Mouse (Mus musculus) Muller cell, postnatal 12 days (primary cell): ENCODE data around the gene Gm6890.
"Not testable (repeated sequence)": the region's sequence is repeated elsewhere in the genome, so short reads cannot be mapped to it uniquely, and the experiment has no call there.

ENCODE experiments used
- DNase-seq: peaks from one replicate; pipeline ENCODE4 v3.0.0-alpha.2; 2015; ENCODE audit errors: inconsistent ontology term

Gene Gm6890

DNA sequence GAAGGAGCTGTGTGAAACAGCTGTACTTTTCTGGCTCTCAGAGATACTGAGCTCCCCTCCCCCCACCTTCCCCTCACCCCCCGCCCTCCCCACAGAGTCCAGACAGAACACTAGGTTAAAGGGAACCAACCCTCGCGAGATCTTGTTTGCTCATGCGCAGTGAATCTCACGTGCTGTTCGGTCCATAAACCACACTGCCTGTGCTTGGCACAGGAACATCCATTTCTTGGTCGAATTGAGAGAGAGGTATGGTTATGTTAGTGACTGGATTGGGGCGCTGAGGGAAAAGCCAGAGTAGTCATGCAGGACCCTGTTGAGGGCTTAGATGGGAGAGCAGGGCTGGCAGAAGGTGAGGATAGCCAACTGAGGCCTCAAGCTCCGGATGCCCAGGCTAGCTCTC, at the start of gene Gm6890:
Gm6890 (plus strand) TSS at position 301 of the 400 bp plus-strand sequence.
- not testable (repeated sequence) for DNase-seq

DNA sequence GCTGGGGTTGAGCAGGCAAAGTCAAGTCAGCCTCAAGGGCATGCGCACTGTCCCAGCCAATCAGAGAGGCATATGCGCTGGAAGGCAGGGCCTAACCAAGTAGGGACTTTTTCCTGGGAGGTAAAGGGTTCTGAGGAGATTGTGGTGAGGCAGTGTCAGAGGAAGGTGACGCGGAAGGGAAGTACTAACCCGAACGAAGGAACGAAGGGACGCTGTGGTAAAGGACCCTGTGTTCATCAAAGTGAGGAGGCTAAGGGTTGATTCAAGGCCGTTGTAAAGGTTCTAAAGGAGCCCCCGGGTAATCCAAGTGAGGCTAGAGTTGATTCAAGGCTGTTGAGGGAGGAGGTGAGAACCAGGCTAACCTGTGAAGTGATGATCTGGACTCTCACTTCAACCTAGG, 14.5 kb upstream of the Gm6890 start:
- not testable (repeated sequence) for DNase-seq

DNA sequence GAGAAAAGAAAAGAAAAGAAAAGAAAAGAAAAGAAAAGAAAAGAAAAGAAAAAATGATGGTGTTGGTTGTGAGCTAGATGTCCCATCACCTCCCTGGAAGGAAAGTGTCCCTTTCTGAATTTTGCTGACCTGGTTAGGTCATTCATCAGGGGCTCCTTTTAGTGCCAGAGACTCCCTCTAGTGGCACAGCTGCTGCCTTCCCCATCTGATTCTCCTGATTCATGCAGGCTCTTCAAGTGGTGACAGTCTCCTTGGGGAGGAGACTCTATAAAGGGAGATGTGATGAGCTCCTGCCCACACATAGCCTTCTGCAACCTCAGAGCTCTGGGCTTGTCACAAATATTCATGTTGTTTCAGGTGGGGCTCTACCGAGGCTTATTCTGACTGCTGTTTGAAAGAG, 30.0 kb downstream of the Gm6890 start:
- DNase-seq, result not testable (repeated sequence)
